Mouse (Mus musculus) liver, embryonic 14.5 days (tissue): ENCODE data around the gene Ap1s1. TPM values are rescaled to one million over a fixed set of nuclear protein-coding genes. Genes with fewer than 3 reads are reported as not detected.

Experiments
- ATAC-seq: fragments of 200-750 bp; cut with Nextera tagmentation; 2 replicates; pipeline ENCODE4 v1.8.0; 2017; ENCODE audit warnings: moderate number of reproducible peaks, mild to moderate bottlenecking, moderate library complexity; ENCODE audit not compliant: insufficient read depth
- DNase-seq, 3 experiments: peaks; one replicate each; pipeline ENCODE4 v3.0.0-alpha.2; 2012 to 2013; ENCODE audit warnings: low read depth in 3 of 3, low spot score in 3 of 3
- H3K27ac ChIP-seq: fragments of 300-500 bp; sonication (generic); 2 replicates; pipeline ENCODE4 v1.5.1; 2014; ENCODE audit warnings: moderate library complexity, mild to moderate bottlenecking, control low read depth, inconsistent platforms
- H3K27me3 ChIP-seq: fragments of 300-500 bp; sonication (generic); 2 replicates; pipeline ENCODE4 v1.6.1; 2014; ENCODE audit warnings: mild to moderate bottlenecking, low read length, moderate library complexity; ENCODE audit not compliant: control insufficient read depth, insufficient read depth
- H3K36me3 ChIP-seq: fragments of 300-500 bp; sonication (generic); replicated peaks from 2 replicates; pipeline ENCODE4 v1.6.1; 2014; ENCODE audit warnings: low read depth; ENCODE audit not compliant: control insufficient read depth, insufficient read depth
- H3K4me1 ChIP-seq, 2 experiments: fragments of 200-500 bp in 1 of 2; fragments of 300-500 bp in 1 of 2; sonication (generic) in 1 of 2; replicated peaks; 2 replicates each; pipeline ENCODE4 v1.6.1; 2012 to 2014; ENCODE audit warnings: antibody characterized with exemption in 1 of 2, inconsistent platforms in 1 of 2, low read length in 1 of 2; ENCODE audit not compliant: control insufficient read depth in 2 of 2, insufficient read depth in 2 of 2
- H3K4me2 ChIP-seq: fragments of 300-500 bp; sonication (generic); 2 replicates; pipeline ENCODE4 v1.6.1; 2014; ENCODE audit warnings: low read depth, mild to moderate bottlenecking, control low read depth, moderate library complexity
- H3K4me3 ChIP-seq, 2 experiments: fragments of 200-500 bp in 1 of 2; fragments of 300-500 bp in 1 of 2; sonication (generic) in 1 of 2; 2 replicates each; pipeline ENCODE4 v1.5.1; 2012 to 2014; ENCODE audit warnings: low read depth in 2 of 2, low read length in 2 of 2, mild to moderate bottlenecking in 2 of 2, control low read depth in 1 of 2, inconsistent platforms in 1 of 2, moderate library complexity in 1 of 2; ENCODE audit not compliant: insufficient read depth in 1 of 2
- H3K9ac ChIP-seq: fragments of 300-500 bp; sonication (generic); replicated peaks from 2 replicates; pipeline ENCODE4 v1.6.1; 2014; ENCODE audit warnings: mild to moderate bottlenecking, control low read depth, moderate library complexity
- H3K9me3 ChIP-seq: fragments of 300-500 bp; sonication (generic); 2 replicates; pipeline ENCODE4 v1.6.1; 2016; ENCODE audit warnings: low read length, mixed read lengths; ENCODE audit not compliant: control insufficient read depth
- CTCF ChIP-seq: IDR thresholded peaks from 2 replicates; pipeline ENCODE4 v1.5.1; 2016; ENCODE audit warnings: antibody characterized with exemption, low read depth, control low read depth
- EP300 ChIP-seq: IDR thresholded peaks from 2 replicates; pipeline ENCODE4 v1.6.1; 2016; ENCODE audit warnings: antibody characterized with exemption, low read depth
- WGBS: fragments of 180-500 bp; shearing (Covaris S2); extraction: QIAGEN DNeasy Blood & Tissue Kit; methylation state at CpG from one replicate; pipeline ENCODE4 v1.1.7; 2014; ENCODE audit not compliant: insufficient replicate concordance; 5-methylcytosine and 5-hydroxymethylcytosine counted together
- polyA plus RNA-seq, 2 experiments: library from polyadenylated mRNA; depleted of rRNA in 1 of 2; stranded (reverse) in 1 of 2; unstranded in 1 of 2; fragments of >200 nt; fragmentation: Nextera tagmentation in 1 of 2; extraction: Ambion mirVana in 1 of 2; gene quantifications; 2 replicates each; pipeline versions ENCODE4 v1.2.1 to v1.2.3; 2012 to 2014

Ap1s1 gene
- polyA plus RNA-seq, 2 experiments, result 58.6 to 73.9 TPM

DNA sequence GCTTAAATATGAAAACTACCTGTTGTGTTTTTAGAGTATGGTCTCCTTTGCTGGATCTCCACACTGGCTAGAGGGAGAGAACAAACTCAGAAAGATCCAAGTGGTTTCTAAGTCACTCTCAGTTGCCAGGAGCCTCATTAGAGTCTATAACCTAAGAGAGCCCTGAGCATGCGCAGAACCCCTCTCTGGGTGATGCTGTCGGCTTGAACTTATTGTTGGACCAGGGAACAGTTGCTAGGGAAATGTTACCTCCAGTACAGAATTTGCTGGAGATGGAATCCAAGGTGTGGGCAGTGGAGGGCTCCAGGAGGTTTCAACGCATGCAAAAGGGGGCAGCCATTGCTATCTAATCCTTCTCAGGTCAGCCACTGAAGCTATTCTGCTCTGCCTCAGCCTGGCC, 21.6 kb downstream of the Ap1s1 start:
- Histone ChIP-seq H3K9ac (no peak overlapping the region), H3K9me3 (no peaks in the 10 kb centered on the region), H3K36me3 (no peaks in the 10 kb centered on the region), H3K4me3 (no peak overlapping the region), H3K27me3 (peaks cover 53% of the 10 kb centered on the region), H3K4me1 (no peaks in the 10 kb centered on the region), H3K4me2 (no peak overlapping the region), H3K27ac (no peak overlapping the region)
- DNase-seq, result no peak
- ATAC-seq, result no peak
- 37% methylated on average over 3 of the region's 3 CpGs for WGBS
- TF ChIP-seq EP300 (no peak), CTCF (no peak)

DNA sequence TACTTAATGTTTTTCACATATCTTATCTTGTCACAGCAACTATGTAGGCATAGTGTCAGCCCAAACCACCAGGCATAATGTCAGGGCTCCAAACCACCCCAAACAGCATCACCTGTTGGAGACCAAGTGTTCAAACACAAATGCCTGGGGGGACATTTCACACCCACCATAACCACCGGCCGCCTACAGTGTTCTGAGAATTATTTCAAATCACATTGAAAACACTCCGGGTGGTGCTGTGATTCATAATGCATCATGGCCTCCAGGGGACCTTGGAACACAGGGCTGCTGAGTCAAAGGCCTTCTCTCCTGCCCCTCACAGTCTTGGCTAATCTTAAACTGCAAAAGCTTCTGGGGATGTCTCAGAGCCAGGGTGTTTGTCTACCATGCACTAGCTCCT, 30.0 kb downstream of the Ap1s1 start:
- H3K36me3 ChIP-seq, result no peaks in the 10 kb centered on the region
- DNase-seq (no peak), ATAC-seq (no peak)
- no peak overlapping the region for H3K4me2 ChIP-seq
- no peaks in the 10 kb centered on the region for H3K9me3 ChIP-seq
- WGBS, result 81% methylated on average over 3 of the region's 3 CpGs
- TF ChIP-seq EP300 (no peak), CTCF (no peak)
- no peak overlapping the region for H3K9ac ChIP-seq
- no peaks in the 10 kb centered on the region for H3K4me1 ChIP-seq
- H3K27ac ChIP-seq, result no peak overlapping the region
- no peak overlapping the region for H3K4me3 ChIP-seq
- H3K27me3 ChIP-seq, result no peaks in the 10 kb centered on the region

DNA sequence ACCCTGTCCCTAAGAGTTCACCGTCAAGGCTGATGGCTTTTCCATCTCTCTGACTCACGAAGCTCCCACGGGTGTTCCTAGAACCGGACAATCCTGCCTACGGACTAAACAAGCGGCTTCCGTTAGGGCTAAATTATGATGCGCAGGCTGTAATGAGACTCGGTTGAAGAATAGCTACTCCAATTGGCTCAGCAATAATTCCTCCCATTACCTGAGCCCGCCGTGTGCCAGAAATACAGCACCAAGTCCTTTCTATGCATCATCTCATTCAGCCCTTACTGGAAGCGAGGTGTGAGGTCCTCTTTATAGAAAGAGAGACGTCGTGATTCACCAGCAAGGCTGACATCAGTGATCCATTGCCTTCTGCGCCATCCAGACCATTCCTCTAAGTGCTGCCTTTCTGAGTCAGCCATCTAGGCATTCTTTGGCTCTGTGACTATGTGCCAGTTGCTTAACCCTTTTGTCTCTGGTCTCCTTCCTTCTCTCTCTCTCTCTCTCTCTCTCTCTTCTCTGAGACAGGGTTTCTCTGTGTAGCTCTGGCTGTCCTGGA, 33.5 kb downstream of the Ap1s1 start:
- TF ChIP-seq EP300 (no peak), CTCF (no peak)
- H3K9me3 ChIP-seq, result no peaks in the 10 kb centered on the region
- no peaks in the 10 kb centered on the region for H3K36me3 ChIP-seq
- no peaks in the 10 kb centered on the region for H3K4me1 ChIP-seq
- ATAC-seq (no peak), DNase-seq (no peak)
- no peaks in the 10 kb centered on the region for H3K27me3 ChIP-seq
- no peak overlapping the region for H3K4me3 ChIP-seq
- no peak overlapping the region for H3K9ac ChIP-seq
- 65% methylated on average over 15 of the region's 15 CpGs for WGBS
- H3K27ac ChIP-seq, result no peak overlapping the region
- H3K4me2 ChIP-seq, result no peak overlapping the region

DNA sequence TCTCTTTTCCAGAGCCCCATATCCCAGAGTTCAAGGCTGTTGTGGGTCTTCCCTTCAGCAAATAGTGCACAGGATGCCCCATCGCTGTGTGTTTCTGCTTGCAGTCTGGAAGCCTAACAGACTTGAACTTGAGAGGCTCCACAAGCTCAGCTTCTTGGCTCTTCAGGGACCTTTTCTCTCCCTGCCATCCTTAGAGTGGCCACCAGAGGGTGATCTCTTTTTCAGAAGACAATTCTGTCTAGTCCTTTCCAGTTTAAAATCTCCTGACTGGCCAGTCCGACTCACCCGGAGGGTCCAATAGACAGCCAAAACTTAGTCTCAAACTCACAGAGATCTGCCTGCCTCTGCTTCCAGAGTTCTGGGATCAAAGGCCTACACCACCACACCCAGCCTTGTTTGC, 35.9 kb downstream of the Ap1s1 start:
- no peak overlapping the region for H3K4me3 ChIP-seq
- TF ChIP-seq CTCF, result peak; percentile 66
- no peak for TF ChIP-seq EP300
- WGBS, result 7% methylated on average over 3 of the region's 3 CpGs
- H3K27me3 ChIP-seq, result no peaks in the 10 kb centered on the region
- H3K4me2 ChIP-seq, result no peak overlapping the region
- H3K9me3 ChIP-seq, result no peaks in the 10 kb centered on the region
- ATAC-seq (no peak), DNase-seq (no peak)
- no peaks in the 10 kb centered on the region for H3K36me3 ChIP-seq
- no peak overlapping the region for H3K27ac ChIP-seq
- no peak overlapping the region for H3K9ac ChIP-seq
- H3K4me1 ChIP-seq, result no peaks in the 10 kb centered on the region

DNA sequence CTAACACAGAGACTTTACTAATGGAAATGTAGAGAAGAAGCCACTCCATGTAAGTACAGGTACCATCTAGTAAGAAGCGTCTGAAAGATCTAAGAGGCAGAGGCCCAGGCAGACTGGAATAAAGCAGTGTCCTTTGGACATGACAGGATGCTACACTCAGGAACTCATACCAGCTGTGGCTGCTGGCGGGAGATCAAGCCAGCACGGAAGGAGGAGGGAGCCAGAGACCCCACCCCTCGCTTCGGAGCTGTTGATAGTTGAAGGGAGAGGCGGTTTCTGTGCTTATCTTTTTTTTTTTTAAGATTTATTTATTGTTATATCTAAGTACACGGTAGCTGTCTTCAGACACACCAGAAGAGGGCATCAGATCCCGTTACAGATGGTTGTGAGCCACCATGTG, 38.7 kb downstream of the Ap1s1 start:
- TF ChIP-seq CTCF, result no peak
- no peak for TF ChIP-seq EP300
- WGBS, result 33% methylated on average over 8 of the region's 8 CpGs
- ATAC-seq, result no peak

More for the DNA sequence above, 38.7 kb downstream of the Ap1s1 start:
- Histone ChIP-seq H3K9ac (no peak overlapping the region), H3K36me3 (no peaks in the 10 kb centered on the region), H3K4me1 (no peaks in the 10 kb centered on the region), H3K4me3 (no peak overlapping the region), H3K9me3 (no peaks in the 10 kb centered on the region), H3K4me2 (no peak overlapping the region), H3K27ac (no peak overlapping the region), H3K27me3 (no peaks in the 10 kb centered on the region)
- no peak for DNase-seq
